Mouse (Mus musculus) heart, embryonic 13.5 days (tissue): ENCODE measurements around the gene Tufm. TPM values are rescaled to one million over a fixed set of nuclear protein-coding genes. Genes with fewer than 3 reads are reported as not detected.

Experiments
- ATAC-seq: fragments of 200-750 bp; cut with Nextera tagmentation; 2 replicates; pipeline ENCODE4 v1.8.0; 2017; ENCODE audit warnings: moderate TSS enrichment; ENCODE audit not compliant: insufficient number of reproducible peaks, low FRiP score, low TSS enrichment; ENCODE audit errors: extremely low read depth
- H3K27ac ChIP-seq: fragments of 300-500 bp; sonication (generic); replicated peaks from 2 replicates; pipeline ENCODE4 v1.5.1; 2015; ENCODE audit warnings: moderate library complexity, mild to moderate bottlenecking, inconsistent platforms
- H3K27me3 ChIP-seq: fragments of 300-500 bp; sonication (generic); replicated peaks from 2 replicates; pipeline ENCODE4 v1.6.1; 2015; ENCODE audit warnings: mild to moderate bottlenecking, inconsistent platforms
- H3K36me3 ChIP-seq: fragments of 300-500 bp; sonication (generic); 2 replicates; pipeline ENCODE4 v1.6.1; 2015; ENCODE audit warnings: mild to moderate bottlenecking, inconsistent platforms
- H3K4me1 ChIP-seq: fragments of 300-500 bp; sonication (generic); 2 replicates; pipeline ENCODE4 v1.6.1; 2015; ENCODE audit warnings: inconsistent platforms
- H3K4me2 ChIP-seq: fragments of 300-500 bp; sonication (generic); 2 replicates; pipeline ENCODE4 v1.6.1; 2015; ENCODE audit warnings: inconsistent platforms, mild to moderate bottlenecking, moderate library complexity
- H3K4me3 ChIP-seq: fragments of 300-500 bp; sonication (generic); 2 replicates; pipeline ENCODE4 v1.5.1; 2015; ENCODE audit warnings: moderate library complexity, mild to moderate bottlenecking, inconsistent platforms
- H3K9ac ChIP-seq: fragments of 300-500 bp; sonication (generic); 2 replicates; pipeline ENCODE4 v1.6.1; 2015; ENCODE audit warnings: inconsistent platforms, mild to moderate bottlenecking, moderate library complexity
- H3K9me3 ChIP-seq: fragments of 300-500 bp; sonication (generic); 2 replicates; pipeline ENCODE4 v1.6.1; 2016; ENCODE audit warnings: inconsistent platforms
- WGBS: fragments of 180-500 bp; shearing (Covaris S2); methylation state at CpG from one replicate; pipeline ENCODE4 v1.1.7; 2015; ENCODE audit warnings: mixed read lengths; 5-methylcytosine and 5-hydroxymethylcytosine counted together
- polyA plus RNA-seq: library from polyadenylated mRNA; unstranded; fragments of >200 nt; fragmentation: Nextera tagmentation; extraction: Ambion mirVana; gene quantifications from 2 replicates; pipeline ENCODE4 v1.2.1, GENCODE M21; 2015

Tufm gene
- polyA plus RNA-seq, 1 experiment from 2014 or later, result 160 TPM

- no peaks in the 10 kb centered on the region for H3K36me3 ChIP-seq
- H3K9me3 ChIP-seq, result no peaks in the 10 kb centered on the region
- H3K9ac ChIP-seq, result peak overlapping the region; percentile 76
- H3K4me1 ChIP-seq, result no peaks in the 10 kb centered on the region; the same call in 1 of the 2 replicates
- peaks cover 25% of the 10 kb centered on the region for H3K27me3 ChIP-seq
- 2% methylated on average over 28 of the region's 28 CpGs for WGBS
- H3K27ac ChIP-seq, result no peak overlapping the region
- no peak for ATAC-seq
- H3K4me3 ChIP-seq, result peak overlapping the region; percentile 53
- peak overlapping the region; percentile 74 for H3K4me2 ChIP-seq
Observed at GRCm38 (mm10) chr7:126535766-126536165, 48.6 kb downstream of the Tufm start.

GRCm38 (mm10) chr7:126536466-126536865 lies 49.3 kb downstream of the Tufm start:
- H3K9me3 ChIP-seq, result no peaks in the 10 kb centered on the region
- H3K4me2 ChIP-seq, result peak overlapping the region; percentile 74
- H3K4me1 ChIP-seq, result no peaks in the 10 kb centered on the region; the same call in 1 of the 2 replicates
- no peak overlapping the region for H3K27ac ChIP-seq
- no peaks in the 10 kb centered on the region for H3K36me3 ChIP-seq
- H3K27me3 ChIP-seq, result peaks cover 25% of the 10 kb centered on the region
- H3K9ac ChIP-seq, result peak overlapping the region; percentile 76
- 55% methylated on average over 9 of the region's 9 CpGs for WGBS
- H3K4me3 ChIP-seq, result peak overlapping the region; percentile 53
- no peak for ATAC-seq

- no peak for ATAC-seq
- Histone ChIP-seq H3K4me2 (no peak overlapping the region), H3K36me3 (no peaks in the 10 kb centered on the region), H3K4me3 (no peak overlapping the region), H3K9ac (no peak overlapping the region), H3K9me3 (no peaks in the 10 kb centered on the region), H3K27ac (no peak overlapping the region), H3K27me3 (peaks cover 25% of the 10 kb centered on the region), H3K4me1 (no peaks in the 10 kb centered on the region; the same call in 1 of the 2 replicates)
- WGBS, result 70% methylated on average over 5 of the region's 5 CpGs
Observed at GRCm38 (mm10) chr7:126537820-126538585, 50.8 kb downstream of the Tufm start.

Other genes starting within 250 kb of the Tufm start
- 12.7 and 13.7 TPM in 2 replicates for gene Sbk1, start 214.7 kb upstream of the Tufm start, polyA plus RNA-seq
- gene Lat, start 117.8 kb upstream of the Tufm start, polyA plus RNA-seq, result 3.0 and 3.1 TPM in 2 replicates
- 43.7 and 44.9 TPM in 2 replicates for gene Spns1, start 109.9 kb upstream of the Tufm start, polyA plus RNA-seq
- 1.0 and 1.7 TPM in 2 replicates for gene Nfatc2ip, start 90.6 kb upstream of the Tufm start, polyA plus RNA-seq
- not detected in 2 replicates for gene Cd19, start 72.5 kb upstream of the Tufm start, polyA plus RNA-seq
- 19.1 and 19.4 TPM in 2 replicates for gene Rabep2, start 58.6 kb upstream of the Tufm start, polyA plus RNA-seq
- gene Atp2a1, start 24.3 kb upstream of the Tufm start, polyA plus RNA-seq, result 1.3 and 2.2 TPM in 2 replicates
- gene Sh2b1, start 11.9 kb upstream of the Tufm start, polyA plus RNA-seq, result 40.7 and 41.2 TPM in 2 replicates
- 32.8 and 36.1 TPM in 2 replicates for gene Atxn2l, start 16.1 kb downstream of the Tufm start, polyA plus RNA-seq
- 129 and 135 TPM in 2 replicates for gene Eif3c, start 79.0 kb downstream of the Tufm start, polyA plus RNA-seq
- gene Apobr, start 97.6 kb downstream of the Tufm start, polyA plus RNA-seq, result 0.15 and 0.33 TPM in 2 replicates
- gene Cln3, start 98.5 kb downstream of the Tufm start, polyA plus RNA-seq, result 19.4 and 22.1 TPM in 2 replicates
- not detected in 2 replicates for gene Il27, start 107.6 kb downstream of the Tufm start, polyA plus RNA-seq
- gene Nupr1, start 143.5 kb downstream of the Tufm start, polyA plus RNA-seq, result 6.2 and 9.3 TPM in 2 replicates
- 27.7 and 28.8 TPM in 2 replicates for gene Sgf29, start 161.9 kb downstream of the Tufm start, polyA plus RNA-seq
- 5.8 and 6.2 TPM in 2 replicates for gene Sult1a1, start 189.1 kb downstream of the Tufm start, polyA plus RNA-seq
- gene Bola2, start 208.0 kb downstream of the Tufm start, polyA plus RNA-seq, result 109 and 124 TPM in 2 replicates
- 6.9 and 7.1 TPM in 2 replicates for gene Slx1b, start 208.4 kb downstream of the Tufm start, polyA plus RNA-seq
- gene Coro1a, start 220.4 kb downstream of the Tufm start, polyA plus RNA-seq, result 11.8 and 16.6 TPM in 2 replicates